Mouse (Mus musculus) megakaryocyte, embryonic 14.5 days (primary cell): Measurements from ENCODE around the gene Cdc14a.

Source experiments
- FLI1 ChIP-seq: IDR thresholded peaks from 2 replicates; pipeline ENCODE4 v1.6.1; 2012; ENCODE audit warnings: low read length, inconsistent platforms, mixed read lengths
- GATA1 ChIP-seq: IDR thresholded peaks from 3 replicates; pipeline ENCODE4 v1.6.1; 2012; ENCODE audit warnings: mixed read lengths, low read length, inconsistent platforms, borderline replicate concordance

GRCm38 (mm10) chr3:116389500-116390470 lies 34.0 kb downstream of the Cdc14a start:
- no peak for TF ChIP-seq GATA1
- no peak for TF ChIP-seq FLI1
